Mouse (Mus musculus): ENCODE results near the gene Elavl4. TPM values are rescaled to one million over a fixed set of nuclear protein-coding genes. Genes with fewer than 3 reads are reported as not detected.

The Elavl4 gene
- total RNA-seq, 2 experiments from 2014 or later: 62.8 to 70.7 TPM

DNA sequence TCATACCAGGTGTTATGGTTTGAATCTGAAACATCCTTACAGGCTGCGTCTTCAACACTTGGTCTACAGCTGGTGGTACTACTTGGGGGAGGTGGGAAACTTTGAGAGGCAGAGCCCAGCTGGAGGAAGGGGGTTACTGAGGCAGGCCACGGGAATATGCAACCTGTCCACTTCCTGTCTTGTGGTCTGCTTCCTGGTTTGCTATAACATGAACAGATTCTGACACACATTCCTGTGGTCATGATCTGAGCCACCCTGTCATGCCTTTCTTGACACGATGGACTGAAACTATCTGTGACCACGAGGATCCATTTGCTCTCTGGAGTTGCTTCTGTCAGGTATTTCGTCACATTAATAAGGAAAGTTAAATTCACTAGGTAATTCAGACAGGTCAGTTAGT, 179.7 kb downstream of the Elavl4 start:
- no peak for DNase-seq (ENCODE audit: low spot score in 2 of 2)

DNA sequence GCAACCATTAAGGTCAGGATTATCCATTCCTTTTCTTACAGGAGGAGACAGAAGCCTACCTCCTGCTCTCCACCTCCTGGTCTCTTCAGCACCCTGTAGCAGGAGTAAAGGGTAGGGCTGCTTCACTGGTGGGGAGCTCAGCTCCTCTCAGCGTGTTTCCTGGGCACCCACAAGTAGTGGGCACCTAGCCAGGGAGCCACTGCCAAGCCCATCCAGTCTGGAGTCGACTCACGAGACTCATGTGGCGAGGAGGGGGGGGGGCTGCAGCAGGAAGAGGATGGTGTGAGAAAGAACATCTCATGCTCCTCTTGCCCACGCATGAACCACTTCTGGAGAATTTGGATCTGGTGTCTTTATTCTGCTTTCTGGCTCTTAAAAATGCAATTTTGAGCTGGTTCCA, 186.5 kb downstream of the Elavl4 start:
- peak in 1 of 2 experiments; percentile 9 for DNase-seq (ENCODE audit: low spot score in 2 of 2)

DNA sequence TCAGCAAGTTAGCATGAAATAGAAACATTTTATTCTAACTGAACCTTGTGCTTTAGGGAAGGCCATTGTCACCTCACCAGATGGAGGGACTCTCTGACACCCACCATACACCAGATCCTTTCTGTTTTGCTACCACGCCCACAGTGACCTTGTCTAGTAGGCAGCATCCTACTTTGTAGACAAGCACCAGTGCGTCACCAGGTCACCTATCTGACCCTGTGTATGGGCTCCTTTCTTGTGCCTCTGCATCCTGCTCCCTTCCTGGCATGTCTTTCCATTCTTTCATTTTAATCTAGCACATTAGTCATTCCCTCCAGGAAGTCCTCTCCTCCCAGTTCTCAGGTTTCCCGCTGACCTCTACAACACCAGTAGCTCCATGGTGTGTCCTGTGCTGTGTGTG, 190.1 kb downstream of the Elavl4 start:
- DNase-seq (ENCODE audit: low spot score in 2 of 2): no peak

DNA sequence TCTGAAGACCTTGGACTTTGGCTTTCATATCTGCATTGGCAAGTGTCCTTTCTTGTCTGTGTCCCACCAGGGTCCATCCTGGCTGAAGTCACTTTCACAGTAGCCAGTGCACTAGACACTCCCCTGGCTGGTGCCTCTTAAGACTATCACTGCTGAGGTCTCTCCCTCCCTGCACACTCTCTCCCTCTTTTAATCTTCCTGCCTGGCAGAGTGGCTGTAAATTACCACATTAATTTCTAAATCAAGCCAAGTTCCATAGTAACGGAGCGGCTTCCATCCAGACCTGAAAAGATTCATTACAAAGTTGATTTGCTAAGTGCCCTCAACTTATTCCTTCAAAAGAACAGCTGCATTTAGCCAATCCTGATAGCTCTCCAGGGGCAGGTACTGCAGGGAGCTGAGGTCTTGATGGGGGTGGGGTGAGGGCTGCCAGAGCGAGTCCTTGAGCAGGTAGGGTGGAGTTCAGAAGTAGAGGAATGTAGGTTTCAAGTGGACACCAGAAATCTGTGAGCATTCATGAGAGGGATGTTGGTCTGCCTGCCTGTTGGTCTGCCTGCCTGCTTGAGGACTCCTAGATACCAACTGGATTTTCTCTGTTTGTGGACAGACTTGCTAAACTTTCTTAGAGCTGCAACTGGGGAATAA, 194.1 kb downstream of the Elavl4 start:
- no peak for DNase-seq (ENCODE audit: low spot score in 2 of 2)

DNA sequence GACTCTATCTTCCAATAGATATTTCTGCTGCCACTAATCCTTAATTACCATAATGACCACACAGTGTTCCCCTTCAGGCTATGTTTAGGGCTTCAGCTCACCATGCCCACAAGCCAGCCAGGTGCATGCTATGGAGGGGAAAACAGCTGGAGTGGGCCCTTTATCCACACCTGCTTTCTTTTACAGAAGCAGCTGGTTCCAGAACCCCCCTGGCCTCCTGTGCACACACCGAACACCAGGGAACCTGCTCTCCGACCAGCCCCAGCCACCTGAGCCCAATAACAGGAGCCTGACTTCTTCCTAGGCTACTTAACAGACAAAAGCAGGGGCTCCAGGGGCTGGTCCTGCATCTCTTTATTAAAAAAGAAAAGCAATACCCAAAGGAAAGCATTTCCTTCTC, 195.8 kb downstream of the Elavl4 start:
- DNase-seq (ENCODE audit: low spot score in 2 of 2): no peak

Other genes with a start within 250 kb of the Elavl4 start
- gene Agbl4, start 45.8 kb upstream of the Elavl4 start, total RNA-seq (2021): 10 to 100 TPM; 10.5 to 12.5 TPM

Data from layer of hippocampus, postnatal 14 days (tissue).